Mouse (Mus musculus) lung, postnatal 0 days (tissue): Measurements from ENCODE around the gene Gria1. TPM values are rescaled to one million over a fixed set of nuclear protein-coding genes. Genes with fewer than 3 reads are reported as not detected.

Experiments used
- ATAC-seq: fragments of 200-750 bp; cut with Nextera tagmentation; 2 replicates; pipeline ENCODE4 v1.8.0; 2017; ENCODE audit warnings: moderate library complexity
- DNase-seq: peaks from one replicate; pipeline ENCODE4 v3.0.0-alpha.2; 2016; ENCODE audit warnings: low spot score
- H3K27ac ChIP-seq: fragments of 300-500 bp; sonication (generic); 2 replicates; pipeline ENCODE4 v1.5.1; 2014; ENCODE audit warnings: antibody characterized with exemption, mild to moderate bottlenecking, low read length, mixed read lengths
- H3K27me3 ChIP-seq: fragments of 300-500 bp; sonication (generic); replicated peaks from 2 replicates; pipeline ENCODE4 v1.6.1; 2014; ENCODE audit warnings: low read length, mixed read lengths; ENCODE audit not compliant: insufficient read depth
- H3K36me3 ChIP-seq: fragments of 300-500 bp; sonication (generic); 2 replicates; pipeline ENCODE4 v1.6.1; 2014; ENCODE audit warnings: low read length, mixed read lengths; ENCODE audit not compliant: insufficient read depth
- H3K4me1 ChIP-seq: fragments of 300-500 bp; sonication (generic); 2 replicates; pipeline ENCODE4 v1.6.1; 2014; ENCODE audit warnings: antibody characterized with exemption, low read depth, low read length, mixed read lengths; ENCODE audit not compliant: insufficient read depth
- H3K4me2 ChIP-seq: fragments of 300-500 bp; sonication (generic); replicated peaks from 2 replicates; pipeline ENCODE4 v1.6.1; 2014; ENCODE audit warnings: low read depth, mild to moderate bottlenecking, low read length, moderate library complexity, mixed read lengths
- H3K4me3 ChIP-seq: fragments of 300-500 bp; sonication (generic); 2 replicates; pipeline ENCODE4 v1.5.1; 2014; ENCODE audit warnings: low read depth, low read length
- H3K9ac ChIP-seq: fragments of 300-500 bp; sonication (generic); replicated peaks from 2 replicates; pipeline ENCODE4 v1.6.1; 2014; ENCODE audit warnings: low read depth, mild to moderate bottlenecking
- H3K9me3 ChIP-seq: fragments of 300-500 bp; sonication (generic); 2 replicates; pipeline ENCODE4 v1.6.1; 2016; ENCODE audit warnings: low read length, mixed read lengths
- CTCF ChIP-seq: IDR thresholded peaks from 2 replicates; pipeline ENCODE4 v1.5.1; 2016; ENCODE audit warnings: antibody characterized with exemption, mild to moderate bottlenecking
- EP300 ChIP-seq: IDR thresholded peaks from 2 replicates; pipeline ENCODE4 v1.6.1; 2016; ENCODE audit warnings: antibody characterized with exemption, mild to moderate bottlenecking, control low read depth
- WGBS: fragments of 180-500 bp; shearing (Covaris S2); extraction: QIAGEN DNeasy Blood & Tissue Kit; methylation state at CpG from one replicate; pipeline ENCODE4 v1.1.7; 2014; 5-methylcytosine and 5-hydroxymethylcytosine counted together
- polyA plus RNA-seq: library from polyadenylated mRNA; unstranded; fragments of >200 nt; fragmentation: Nextera tagmentation; extraction: Ambion mirVana; gene quantifications from 2 replicates; pipeline ENCODE4 v1.2.1, GENCODE M21; 2015

Gria1 gene
- polyA plus RNA-seq, 1 experiment from 2014 or later: 1.2 TPM

- Histone ChIP-seq H3K27me3 (no peaks in the 10 kb centered on the region), H3K9ac (no peak overlapping the region), H3K27ac (no peak overlapping the region), H3K4me1 (no peaks in the 10 kb centered on the region), H3K36me3 (no peaks in the 10 kb centered on the region), H3K4me2 (no peak overlapping the region), H3K9me3 (no peaks in the 10 kb centered on the region), H3K4me3 (no peak overlapping the region)
- TF ChIP-seq EP300 (no peak), CTCF (no peak)
- 82% methylated on average over 8 of the region's 8 CpGs for WGBS
- no peak for ATAC-seq
- no peak for DNase-seq
Measured at GRCm38 (mm10) chr11:57271687-57272086, 260.5 kb downstream of the Gria1 start.

DNA sequence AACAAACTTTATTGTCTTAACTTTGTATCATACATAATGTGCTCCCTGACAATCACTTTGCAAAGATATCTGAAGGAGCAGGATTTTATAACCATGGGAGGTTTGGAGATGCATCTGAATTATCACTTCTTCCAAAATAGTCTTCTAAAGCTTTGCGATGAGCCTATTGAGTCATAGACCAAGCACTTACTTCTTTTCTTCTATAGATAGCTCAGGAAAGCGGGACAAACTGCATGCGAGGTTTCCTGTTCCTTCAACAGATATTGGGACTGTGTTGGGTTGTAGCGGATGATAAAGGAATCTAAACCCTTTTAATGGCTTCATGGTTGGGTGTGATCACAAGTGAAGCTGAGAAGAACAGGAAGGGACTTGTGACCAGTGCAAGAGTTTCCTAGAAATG, 263.5 kb downstream of the Gria1 start:
- Histone ChIP-seq H3K9ac (no peak overlapping the region), H3K4me1 (no peaks in the 10 kb centered on the region), H3K4me2 (no peak overlapping the region), H3K36me3 (no peaks in the 10 kb centered on the region), H3K27me3 (no peaks in the 10 kb centered on the region), H3K27ac (no peak overlapping the region), H3K9me3 (no peaks in the 10 kb centered on the region), H3K4me3 (no peak overlapping the region)
- TF ChIP-seq CTCF (no peak), EP300 (no peak)
- 92% methylated on average over 4 of the region's 4 CpGs for WGBS
- ATAC-seq (no peak), DNase-seq (no peak)

DNA sequence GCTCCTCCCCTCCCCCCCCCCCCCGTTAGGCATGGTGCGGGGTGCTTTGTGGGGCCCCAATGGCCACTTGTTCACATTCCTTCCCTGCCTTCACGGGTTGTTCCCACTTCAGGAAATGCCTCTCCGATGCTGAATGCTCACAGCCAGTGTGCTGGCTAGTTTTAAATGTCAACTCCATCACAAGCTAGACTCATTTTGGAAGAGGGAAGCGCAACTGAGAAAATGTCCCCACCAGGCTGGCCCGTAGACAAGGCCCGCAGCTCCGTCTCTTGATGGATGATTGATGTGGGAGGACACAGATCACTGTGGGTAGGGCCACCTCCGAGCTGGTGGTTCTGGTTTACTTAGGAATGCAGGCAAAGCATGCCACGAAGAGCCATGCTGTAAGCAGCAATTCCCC, 266.9 kb downstream of the Gria1 start:
- H3K4me3 ChIP-seq: no peak overlapping the region
- no peaks in the 10 kb centered on the region for H3K9me3 ChIP-seq
- H3K27me3 ChIP-seq: no peaks in the 10 kb centered on the region
- no peak overlapping the region for H3K4me2 ChIP-seq
- TF ChIP-seq EP300 (no peak), CTCF (no peak)
- no peaks in the 10 kb centered on the region for H3K36me3 ChIP-seq
- DNase-seq: peak; percentile 6
- no peaks in the 10 kb centered on the region for H3K4me1 ChIP-seq
- no peak overlapping the region for H3K9ac ChIP-seq
- ATAC-seq: no peak
- 24% methylated on average over 10 of the region's 10 CpGs for WGBS
- H3K27ac ChIP-seq: no peak overlapping the region

DNA sequence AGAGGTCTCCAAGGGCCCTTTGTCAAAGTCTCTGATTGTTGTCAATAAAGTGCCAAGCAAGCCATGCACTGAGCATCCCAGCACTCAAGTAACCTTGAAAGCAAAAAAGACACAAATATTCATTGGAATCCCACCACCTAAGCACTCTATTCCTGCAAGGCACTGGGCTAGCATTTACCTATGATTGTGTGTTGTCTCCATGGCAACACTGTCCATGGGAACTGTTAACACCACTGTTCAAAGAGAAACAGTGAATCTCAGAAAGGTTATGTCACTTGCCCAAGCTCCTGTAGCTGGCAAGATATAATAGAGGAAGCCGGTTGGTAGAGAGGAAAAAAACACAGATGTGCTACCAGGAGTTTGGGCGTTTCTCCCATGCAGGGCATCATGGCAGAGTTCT, 274.9 kb downstream of the Gria1 start:
- 67% methylated on average over 2 of the region's 2 CpGs for WGBS
- H3K4me2 ChIP-seq: no peak overlapping the region
- H3K9me3 ChIP-seq: no peaks in the 10 kb centered on the region
- H3K9ac ChIP-seq: no peak overlapping the region
- no peak overlapping the region for H3K4me3 ChIP-seq
- H3K27me3 ChIP-seq: no peaks in the 10 kb centered on the region
- DNase-seq (no peak), ATAC-seq (no peak)
- no peak for TF ChIP-seq CTCF
- TF ChIP-seq EP300: no peak
- H3K27ac ChIP-seq: no peak overlapping the region
- H3K4me1 ChIP-seq: no peaks in the 10 kb centered on the region
- no peaks in the 10 kb centered on the region for H3K36me3 ChIP-seq

GRCm38 (mm10) chr11:57297376-57297775, 286.2 kb downstream of the Gria1 start:
- H3K27ac ChIP-seq: no peak overlapping the region
- TF ChIP-seq EP300: no peak
- TF ChIP-seq CTCF: no peak
- H3K4me1 ChIP-seq: no peaks in the 10 kb centered on the region
- ATAC-seq (no peak), DNase-seq (no peak)
- H3K36me3 ChIP-seq: no peaks in the 10 kb centered on the region
- no peak overlapping the region for H3K9ac ChIP-seq
- H3K4me3 ChIP-seq: no peak overlapping the region
- H3K4me2 ChIP-seq: no peak overlapping the region
- 92% methylated on average over 8 of the region's 8 CpGs for WGBS
- no peaks in the 10 kb centered on the region for H3K27me3 ChIP-seq
- no peaks in the 10 kb centered on the region for H3K9me3 ChIP-seq

DNA sequence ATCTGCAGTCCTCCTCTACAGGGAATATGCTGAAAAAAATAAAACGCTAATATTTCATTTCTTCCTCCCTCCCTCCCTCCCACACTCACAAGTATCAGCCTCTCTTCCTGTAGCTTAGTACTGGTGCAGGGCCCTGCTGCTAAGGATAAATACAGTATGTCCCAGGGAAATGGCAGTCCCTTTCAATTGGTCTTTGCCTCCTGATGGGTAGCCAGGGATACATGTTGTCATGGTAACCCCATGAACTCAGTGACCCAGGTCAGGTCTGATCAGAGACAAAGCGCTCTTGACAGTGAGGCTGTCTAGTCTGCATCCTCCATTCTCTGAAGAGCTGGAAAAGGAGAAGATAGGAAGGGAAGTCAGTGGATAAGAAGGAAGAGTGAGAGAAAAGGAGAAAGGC, 287.1 kb downstream of the Gria1 start:
- no peak for ATAC-seq
- 62% methylated on average over 2 of the region's 2 CpGs for WGBS
- Histone ChIP-seq H3K9ac (no peak overlapping the region), H3K4me1 (no peaks in the 10 kb centered on the region), H3K27ac (no peak overlapping the region), H3K9me3 (no peaks in the 10 kb centered on the region), H3K36me3 (no peaks in the 10 kb centered on the region), H3K4me2 (no peak overlapping the region), H3K4me3 (no peak overlapping the region), H3K27me3 (no peaks in the 10 kb centered on the region)
- DNase-seq: no peak
- no peak for TF ChIP-seq EP300
- no peak for TF ChIP-seq CTCF

GRCm38 (mm10) chr11:57298665-57299064, 287.5 kb downstream of the Gria1 start:
- TF ChIP-seq CTCF (no peak), EP300 (no peak)
- H3K9me3 ChIP-seq: no peaks in the 10 kb centered on the region
- no peaks in the 10 kb centered on the region for H3K27me3 ChIP-seq
- no peak overlapping the region for H3K9ac ChIP-seq
- H3K27ac ChIP-seq: no peak overlapping the region
- DNase-seq: no peak
- no peak for ATAC-seq
- no peaks in the 10 kb centered on the region for H3K36me3 ChIP-seq
- H3K4me3 ChIP-seq: no peak overlapping the region
- no peaks in the 10 kb centered on the region for H3K4me1 ChIP-seq
- H3K4me2 ChIP-seq: no peak overlapping the region
